In the genomic region with DNA sequence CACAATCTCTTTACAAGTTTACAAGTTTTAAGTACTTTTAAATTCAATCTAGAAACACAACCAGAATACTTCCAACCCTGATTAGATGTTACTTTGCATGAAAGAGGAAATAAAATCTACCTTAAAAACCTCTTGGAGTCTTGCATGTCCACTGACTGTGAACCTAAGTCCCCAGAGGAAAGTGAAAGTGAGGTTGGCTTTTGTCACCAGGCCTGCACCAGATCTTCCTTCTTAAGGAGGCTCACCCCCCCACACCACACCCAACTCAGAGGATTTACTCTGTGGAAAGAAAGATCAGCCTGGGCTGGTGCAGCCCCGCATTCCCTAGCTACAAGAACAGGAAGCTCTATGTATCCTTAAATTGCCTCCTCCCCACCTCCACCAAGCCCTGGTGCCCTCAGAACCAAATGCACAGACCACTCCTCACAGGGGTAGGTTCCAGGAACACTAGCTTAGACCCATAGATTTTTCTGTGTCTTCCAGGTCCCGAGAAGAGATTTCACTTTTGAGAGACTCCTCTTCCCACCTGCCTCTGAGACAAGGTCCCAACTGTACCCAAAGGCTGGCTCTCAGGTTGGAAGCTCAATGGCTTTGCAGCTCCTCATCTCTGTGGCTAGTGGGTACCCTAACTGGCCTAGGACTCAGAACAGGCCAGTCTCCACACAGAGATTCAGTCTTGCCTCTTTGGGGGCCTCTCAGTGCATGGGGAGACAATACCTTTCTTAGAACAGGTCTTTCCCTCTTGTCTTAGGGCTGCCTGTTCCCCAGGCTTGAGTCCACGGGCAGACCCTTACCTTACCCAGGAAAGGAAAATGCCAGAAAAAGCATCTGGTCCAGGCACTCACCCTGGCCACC, we compare ENCODE assay signal across 27 mouse cellular contexts. TPM values are rescaled to one million over a fixed set of nuclear protein-coding genes. Genes with fewer than 3 reads are reported as not detected.
DNase-seq lines count a peak whose midpoint lies in the region; ATAC-seq lines count a peak whose summit lies in the region.
"Had no signal": no experiment of that assay in that cellular context is flagged by ENCODE, and none has a peak within 500 bp of the region (broad histone marks: within the 10 kb centered on the region; RNA-seq: fewer than 3 reads in every experiment).

No protein-coding gene starts in this region.

- H3K9ac ChIP-seq in forebrain, embryonic 12.5 days = no peak overlapping the region
- no peak overlapping the region; the same call in 1 of the 2 replicates for H3K9ac ChIP-seq in midbrain, embryonic 12.5 days (replicated peaks)
- no peak overlapping the region for H3K9ac ChIP-seq in midbrain, embryonic 16.5 days (ENCODE audit: low read depth, low read length)
- H3K9ac ChIP-seq in hindbrain, embryonic 14.5 days = no peak overlapping the region
- H3K9ac ChIP-seq in neural tube, embryonic 13.5 days = no peak overlapping the region
- H3K9ac ChIP-seq: embryonic facial prominence, embryonic 12.5 days; heart, embryonic 15.5 days had no signal

- 4% methylated on average over 3 of the region's 3 CpGs for WGBS in forebrain, embryonic 12.5 days
- 7% methylated on average over 3 of the region's 3 CpGs for WGBS in forebrain, embryonic 10.5 days
- 5% methylated on average over 3 of the region's 3 CpGs for WGBS in midbrain, embryonic 12.5 days
- 10% methylated on average over 3 of the region's 3 CpGs for whole genome bisulfite sequencing in midbrain, embryonic 16.5 days
- WGBS in hindbrain, embryonic 14.5 days = 32% methylated on average over 3 of the region's 3 CpGs
- WGBS in neural tube, embryonic 13.5 days = 37% methylated on average over 3 of the region's 3 CpGs

- ATAC-seq in forebrain, embryonic 12.5 days (ENCODE audit: low FRiP score) = no peak
- no peak for ATAC-seq in midbrain, embryonic 12.5 days (ENCODE audit: low FRiP score, low read depth)
- ATAC-seq in midbrain, embryonic 16.5 days = no peak
- no peak for ATAC-seq in hindbrain, embryonic 14.5 days (ENCODE audit: low FRiP score)
- ATAC-seq in neural tube, embryonic 13.5 days (ENCODE audit: low read depth) = no peak
- ATAC-seq: intestine, embryonic 16.5 days; lung, postnatal 0 days; Patski had no signal

- H3K4me1 ChIP-seq in forebrain, embryonic 12.5 days = peaks cover 27% of the 10 kb centered on the region
- H3K4me1 ChIP-seq in forebrain, embryonic 10.5 days = peaks cover 37% of the 10 kb centered on the region
- peaks cover 26% of the 10 kb centered on the region for H3K4me1 ChIP-seq in midbrain, embryonic 12.5 days
- H3K4me1 ChIP-seq in midbrain, embryonic 16.5 days (ENCODE audit: control insufficient read depth, insufficient read depth, low read length) = peaks cover 14% of the 10 kb centered on the region; the same call in 1 of the 2 replicates
- no peaks in the 10 kb centered on the region; the same call in 1 of the 2 replicates for H3K4me1 ChIP-seq in hindbrain, embryonic 14.5 days (replicated peaks; ENCODE audit: control insufficient read depth, insufficient read depth, low read length)
- peaks cover 22% of the 10 kb centered on the region for H3K4me1 ChIP-seq in neural tube, embryonic 13.5 days (replicated peaks)

- H3K4me2 ChIP-seq in forebrain, embryonic 12.5 days = 0 out of 2 replicates have a peak overlapping the region, but pooled peaks have one; percentile 31
- H3K4me2 ChIP-seq in midbrain, embryonic 12.5 days (replicated peaks) = peak overlapping the region; percentile 38; the same call in 1 of the 2 replicates
- no peak overlapping the region for H3K4me2 ChIP-seq in midbrain, embryonic 16.5 days (ENCODE audit: low read length)
- peak overlapping the region; percentile 18; the same call in 1 of the 2 replicates for H3K4me2 ChIP-seq in hindbrain, embryonic 14.5 days (replicated peaks)
- H3K4me2 ChIP-seq in neural tube, embryonic 13.5 days = peak overlapping the region; percentile 4; the same call in 1 of the 2 replicates
- H3K4me2 ChIP-seq: embryonic facial prominence, embryonic 12.5 days; heart, embryonic 15.5 days had no signal

- no peaks in the 10 kb centered on the region for H3K36me3 ChIP-seq in forebrain, embryonic 12.5 days (replicated peaks)
- no peaks in the 10 kb centered on the region for H3K36me3 ChIP-seq in forebrain, embryonic 10.5 days (replicated peaks)
- H3K36me3 ChIP-seq in midbrain, embryonic 12.5 days = no peaks in the 10 kb centered on the region
- no peaks in the 10 kb centered on the region for H3K36me3 ChIP-seq in midbrain, embryonic 16.5 days (ENCODE audit: control insufficient read depth, insufficient read depth, low read length)
- no peaks in the 10 kb centered on the region for H3K36me3 ChIP-seq in hindbrain, embryonic 14.5 days (replicated peaks; ENCODE audit: control insufficient read depth, insufficient read depth)
- H3K36me3 ChIP-seq in neural tube, embryonic 13.5 days = no peaks in the 10 kb centered on the region
- H3K36me3 ChIP-seq: embryonic facial prominence, embryonic 12.5 days; heart, embryonic 15.5 days had no signal

- H3K27ac ChIP-seq in forebrain, embryonic 12.5 days = no peak overlapping the region
- H3K27ac ChIP-seq in forebrain, embryonic 10.5 days = no peak overlapping the region
- H3K27ac ChIP-seq in midbrain, embryonic 12.5 days (replicated peaks) = no peak overlapping the region
- H3K27ac ChIP-seq in midbrain, embryonic 16.5 days (ENCODE audit: low read length) = no peak overlapping the region
- H3K27ac ChIP-seq in hindbrain, embryonic 14.5 days = no peak overlapping the region
- H3K27ac ChIP-seq in neural tube, embryonic 13.5 days (replicated peaks) = no peak overlapping the region
- H3K27ac ChIP-seq: embryonic facial prominence, embryonic 12.5 days; heart, adult 2 months; heart, embryonic 15.5 days had no signal

- H3K27me3 ChIP-seq in forebrain, embryonic 12.5 days = peaks cover 96% of the 10 kb centered on the region
- peaks cover 100% of the 10 kb centered on the region for H3K27me3 ChIP-seq in forebrain, embryonic 10.5 days (ENCODE audit: poor library complexity, severe bottlenecking)
- peaks cover 93% of the 10 kb centered on the region for H3K27me3 ChIP-seq in midbrain, embryonic 12.5 days
- H3K27me3 ChIP-seq in midbrain, embryonic 16.5 days (ENCODE audit: control insufficient read depth, insufficient read depth, low read depth, low read length) = peaks cover 64% of the 10 kb centered on the region
- H3K27me3 ChIP-seq in hindbrain, embryonic 14.5 days (ENCODE audit: control insufficient read depth, insufficient read depth, low read length) = peaks cover 99% of the 10 kb centered on the region
- peaks cover 98% of the 10 kb centered on the region for H3K27me3 ChIP-seq in neural tube, embryonic 13.5 days
- H3K27me3 ChIP-seq: Patski had no signal

- no peak overlapping the region for H3K4me3 ChIP-seq in forebrain, embryonic 12.5 days (replicated peaks)
- no peak overlapping the region for H3K4me3 ChIP-seq in forebrain, embryonic 10.5 days
- H3K4me3 ChIP-seq in midbrain, embryonic 12.5 days = 0 out of 2 replicates have a peak overlapping the region, but pooled peaks have one; percentile 24
- H3K4me3 ChIP-seq in midbrain, embryonic 16.5 days (ENCODE audit: low read depth, low read length) = no peak overlapping the region
- H3K4me3 ChIP-seq in hindbrain, embryonic 14.5 days (replicated peaks; ENCODE audit: low read length) = no peak overlapping the region
- H3K4me3 ChIP-seq in neural tube, embryonic 13.5 days = 0 out of 2 replicates have a peak overlapping the region, but pooled peaks have one; percentile 3
- H3K4me3 ChIP-seq: embryonic facial prominence, embryonic 12.5 days; heart, adult 2 months; heart, embryonic 15.5 days had no signal

- H3K9me3 ChIP-seq in forebrain, embryonic 12.5 days = no peaks in the 10 kb centered on the region
- no peaks in the 10 kb centered on the region for H3K9me3 ChIP-seq in forebrain, embryonic 10.5 days
- no peaks in the 10 kb centered on the region for H3K9me3 ChIP-seq in midbrain, embryonic 12.5 days
- no peaks in the 10 kb centered on the region for H3K9me3 ChIP-seq in midbrain, embryonic 16.5 days (replicated peaks; ENCODE audit: control insufficient read depth, low read length, poor library complexity, severe bottlenecking)
- H3K9me3 ChIP-seq in hindbrain, embryonic 14.5 days (ENCODE audit: control insufficient read depth, low read length) = no peaks in the 10 kb centered on the region
- H3K9me3 ChIP-seq in neural tube, embryonic 13.5 days = no peaks in the 10 kb centered on the region
- H3K9me3 ChIP-seq: embryonic facial prominence, embryonic 12.5 days; heart, embryonic 15.5 days had no signal

- no peak for DNase-seq in forebrain, embryonic 10.5 days (ENCODE audit: extremely low spot score, low spot score)
- DNase-seq in hindbrain, embryonic 14.5 days (ENCODE audit: low spot score) = no peak
- DNase-seq in left cerebral cortex, adult 8-10 months (ENCODE audit: low spot score in 2 of 2) = no peak
- no peak for DNase-seq in urinary bladder, postnatal 36 days (ENCODE audit: low spot score in 2 of 2)
- DNase-seq: adrenal gland, postnatal 10 days; cerebellum, adult 9-11 months; heart, adult 2 months; heart, postnatal 4 days; kidney, postnatal 36 days; layer of hippocampus, adult 9-11 months; liver; retina, postnatal 1 day; thymus, adult 2 months had no signal

RNA-seq across cellular contexts. Expression of gene Olig3, which starts 4.3 kb away (rescaled TPM):
- 34.1 and 34.3 TPM in 2 replicates for polyA plus RNA-seq in forebrain, embryonic 12.5 days (2016; fragmentation: Nextera tagmentation; extraction: Ambion mirVana)
- polyA plus RNA-seq in forebrain, embryonic 10.5 days (2016; fragmentation: Nextera tagmentation; extraction: Ambion mirVana) = 2.1 and 8.1 TPM in 2 replicates
- 11.1 and 65.4 TPM in 2 replicates for polyA plus RNA-seq in midbrain, embryonic 12.5 days (2016; fragmentation: Nextera tagmentation; extraction: Ambion mirVana)
- 1.3 and 3.5 TPM in 2 replicates for polyA plus RNA-seq in midbrain, embryonic 16.5 days (2015; fragmentation: Nextera tagmentation; extraction: Ambion mirVana)
- polyA plus RNA-seq in hindbrain, embryonic 14.5 days (2014; fragmentation: Nextera tagmentation; extraction: Ambion mirVana) = 9.2 and 11.1 TPM in 2 replicates
- polyA plus RNA-seq in neural tube, embryonic 13.5 days (2015; fragmentation: Nextera tagmentation; extraction: Ambion mirVana) = 21.5 and 26.3 TPM in 2 replicates
- not detected for total RNA-seq in left cerebral cortex, adult 8-10 months (2022)
- total RNA-seq: adrenal gland, postnatal 10 days; gastrocnemius, adult 18-20 months; heart, adult 2 months; heart, postnatal 4 days had no signal
- polyA plus RNA-seq: cortical plate, adult 2 months; heart, adult 2 months; heart, embryonic 15.5 days; intestine, embryonic 16.5 days; kidney, embryonic 14.5 days; liver, embryonic 16.5 days; lung, postnatal 0 days; stomach, embryonic 16.5 days had no signal

Comparison
In these comparisons a context has a peak if more than half of its experiments do, and no peak if none do; other contexts are left out.
1. H3K4me3 ChIP-seq: peak in midbrain, embryonic 12.5 days (single experiment) and neural tube, embryonic 13.5 days (single experiment); none in forebrain, embryonic 12.5 days (single experiment), forebrain, embryonic 10.5 days (single experiment), midbrain, embryonic 16.5 days (single experiment) and hindbrain, embryonic 14.5 days (single experiment).